Mouse (Mus musculus) liver, postnatal 0 days (tissue): ENCODE results near the gene Bbx.

Experiments used
- CTCF ChIP-seq: sonication (generic); IDR thresholded peaks from 2 replicates; pipeline ENCODE4 v1.5.1; 2016; ENCODE audit warnings: antibody characterized with exemption, low read depth
- EP300 ChIP-seq: IDR thresholded peaks from 2 replicates; pipeline ENCODE4 v1.6.1; 2016; ENCODE audit warnings: antibody characterized with exemption, low read depth, mild to moderate bottlenecking

DNA sequence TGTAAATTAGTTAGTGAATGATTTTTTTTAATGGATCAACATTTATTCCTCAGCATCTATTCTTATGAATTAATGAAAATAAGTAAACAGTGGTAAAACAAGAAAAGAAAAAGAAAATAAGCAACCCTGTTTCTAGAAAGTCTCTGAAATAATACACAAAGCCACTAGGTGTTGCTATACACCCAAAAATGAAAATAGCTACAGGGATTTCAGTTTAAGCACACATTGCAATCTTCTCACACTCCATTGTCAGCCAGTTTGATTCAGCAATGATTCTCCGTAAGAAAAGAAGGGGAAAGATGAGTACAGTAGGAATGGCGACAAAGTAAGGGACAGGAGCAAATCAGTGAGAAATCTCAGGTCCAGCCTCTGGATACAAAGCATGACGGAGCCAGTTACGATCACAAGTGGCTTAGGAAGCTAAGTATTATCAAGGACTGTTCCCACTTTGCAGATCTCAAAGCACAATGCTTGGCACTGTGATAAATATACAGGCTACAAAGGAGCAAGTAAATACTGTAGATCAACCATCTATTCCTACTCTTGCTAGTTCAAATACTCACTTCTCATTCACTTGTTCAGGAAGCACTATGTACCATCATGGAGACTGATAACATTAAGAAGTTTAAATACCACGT lies 177.5 kb downstream of the Bbx start:
- TF ChIP-seq CTCF (peak; percentile 57), EP300 (no peak)
